Mouse (Mus musculus): ENCODE data around the gene Bbs2. TPM values are rescaled to one million over a fixed set of nuclear protein-coding genes. Genes with fewer than 3 reads are reported as not detected.

Bbs2 gene
- polyA plus RNA-seq, 1 experiment, result 13.0 TPM

- WGBS, result 31% methylated on average over 5 of the region's 5 CpGs
- Histone ChIP-seq H3K4me3 (ENCODE audit: control insufficient read depth, insufficient read depth, low read length) (no peak overlapping the region), H3K27me3 (ENCODE audit: control insufficient read depth, insufficient read depth, low read length) (no peaks in the 10 kb centered on the region), H3K4me1 (replicated peaks; ENCODE audit: control insufficient read depth, insufficient read depth, low read length) (no peaks in the 10 kb centered on the region), H3K27ac (ENCODE audit: control insufficient read depth, insufficient read depth, low read length) (no peak overlapping the region), H3K36me3 (ENCODE audit: control insufficient read depth, insufficient read depth, low read length) (no peaks in the 10 kb centered on the region)
- DNase-seq, result no peak
- TF ChIP-seq POLR2A (IDR thresholded peaks at IDR 0.05; ENCODE audit: control insufficient read depth, extremely low read depth, insufficient read depth, low read length, poor library complexity) (no peak), CTCF (IDR thresholded peaks at IDR 0.05; ENCODE audit: borderline replicate concordance, control insufficient read depth, extremely low read depth, insufficient read depth, low read length, poor library complexity) (no peak)
Observed at GRCm38 (mm10) chr8:94132096-94132495, 33.4 kb upstream of the Bbs2 start.

GRCm38 (mm10) chr8:94130126-94130525 lies 31.4 kb upstream of the Bbs2 start:
- TF ChIP-seq POLR2A (IDR thresholded peaks at IDR 0.05; ENCODE audit: control insufficient read depth, extremely low read depth, insufficient read depth, low read length, poor library complexity) (no peak), CTCF (IDR thresholded peaks at IDR 0.05; ENCODE audit: borderline replicate concordance, control insufficient read depth, extremely low read depth, insufficient read depth, low read length, poor library complexity) (no peak)
- Histone ChIP-seq H3K36me3 (ENCODE audit: control insufficient read depth, insufficient read depth, low read length) (no peaks in the 10 kb centered on the region), H3K4me1 (replicated peaks; ENCODE audit: control insufficient read depth, insufficient read depth, low read length) (no peaks in the 10 kb centered on the region), H3K4me3 (ENCODE audit: control insufficient read depth, insufficient read depth, low read length) (no peak overlapping the region), H3K27ac (ENCODE audit: control insufficient read depth, insufficient read depth, low read length) (no peak overlapping the region), H3K27me3 (ENCODE audit: control insufficient read depth, insufficient read depth, low read length) (no peaks in the 10 kb centered on the region)
- 96% methylated on average over 4 of the region's 4 CpGs for WGBS
- no peak for DNase-seq

GRCm38 (mm10) chr8:94129133-94129789 lies 30.5 kb upstream of the Bbs2 start:
- 94% methylated on average over 6 of the region's 6 CpGs for WGBS
- DNase-seq, result no peak
- Histone ChIP-seq H3K4me1 (replicated peaks; ENCODE audit: control insufficient read depth, insufficient read depth, low read length) (no peaks in the 10 kb centered on the region), H3K36me3 (ENCODE audit: control insufficient read depth, insufficient read depth, low read length) (no peaks in the 10 kb centered on the region), H3K27ac (ENCODE audit: control insufficient read depth, insufficient read depth, low read length) (no peak overlapping the region), H3K4me3 (ENCODE audit: control insufficient read depth, insufficient read depth, low read length) (no peak overlapping the region), H3K27me3 (ENCODE audit: control insufficient read depth, insufficient read depth, low read length) (no peaks in the 10 kb centered on the region)
- no peak for TF ChIP-seq POLR2A (IDR thresholded peaks at IDR 0.05; ENCODE audit: control insufficient read depth, extremely low read depth, insufficient read depth, low read length, poor library complexity)
- TF ChIP-seq CTCF (IDR thresholded peaks at IDR 0.05; ENCODE audit: borderline replicate concordance, control insufficient read depth, extremely low read depth, insufficient read depth, low read length, poor library complexity), result no peak

- no peaks in the 10 kb centered on the region for H3K27me3 ChIP-seq (ENCODE audit: control insufficient read depth, insufficient read depth, low read length)
- no peaks in the 10 kb centered on the region for H3K4me1 ChIP-seq (replicated peaks; ENCODE audit: control insufficient read depth, insufficient read depth, low read length)
- TF ChIP-seq CTCF (IDR thresholded peaks at IDR 0.05; ENCODE audit: borderline replicate concordance, control insufficient read depth, extremely low read depth, insufficient read depth, low read length, poor library complexity) (no peak), POLR2A (IDR thresholded peaks at IDR 0.05; ENCODE audit: control insufficient read depth, extremely low read depth, insufficient read depth, low read length, poor library complexity) (no peak)
- DNase-seq, result no peak
- H3K27ac ChIP-seq (ENCODE audit: control insufficient read depth, insufficient read depth, low read length), result no peak overlapping the region
- no peaks in the 10 kb centered on the region for H3K36me3 ChIP-seq (ENCODE audit: control insufficient read depth, insufficient read depth, low read length)
- 70% methylated on average over 6 of the region's 6 CpGs for WGBS
- no peak overlapping the region for H3K4me3 ChIP-seq (ENCODE audit: control insufficient read depth, insufficient read depth, low read length)
Observed at GRCm38 (mm10) chr8:94127711-94128110, 29.0 kb upstream of the Bbs2 start.

GRCm38 (mm10) chr8:94122711-94123468 lies 24.2 kb upstream of the Bbs2 start:
- no peak overlapping the region for H3K4me3 ChIP-seq (ENCODE audit: control insufficient read depth, insufficient read depth, low read length)
- H3K4me1 ChIP-seq (replicated peaks; ENCODE audit: control insufficient read depth, insufficient read depth, low read length), result no peaks in the 10 kb centered on the region
- DNase-seq, result no peak
- TF ChIP-seq POLR2A (IDR thresholded peaks at IDR 0.05; ENCODE audit: control insufficient read depth, extremely low read depth, insufficient read depth, low read length, poor library complexity) (no peak), CTCF (IDR thresholded peaks at IDR 0.05; ENCODE audit: borderline replicate concordance, control insufficient read depth, extremely low read depth, insufficient read depth, low read length, poor library complexity) (no peak)
- WGBS, result 57% methylated on average over 8 of the region's 8 CpGs
- H3K27ac ChIP-seq (ENCODE audit: control insufficient read depth, insufficient read depth, low read length), result no peak overlapping the region
- H3K27me3 ChIP-seq (ENCODE audit: control insufficient read depth, insufficient read depth, low read length), result no peaks in the 10 kb centered on the region
- H3K36me3 ChIP-seq (ENCODE audit: control insufficient read depth, insufficient read depth, low read length), result no peaks in the 10 kb centered on the region

- Histone ChIP-seq H3K27ac (ENCODE audit: control insufficient read depth, insufficient read depth, low read length) (no peak overlapping the region), H3K36me3 (ENCODE audit: control insufficient read depth, insufficient read depth, low read length) (no peaks in the 10 kb centered on the region), H3K4me3 (ENCODE audit: control insufficient read depth, insufficient read depth, low read length) (no peak overlapping the region), H3K4me1 (replicated peaks; ENCODE audit: control insufficient read depth, insufficient read depth, low read length) (no peaks in the 10 kb centered on the region), H3K27me3 (ENCODE audit: control insufficient read depth, insufficient read depth, low read length) (no peaks in the 10 kb centered on the region)
- TF ChIP-seq CTCF (IDR thresholded peaks at IDR 0.05; ENCODE audit: borderline replicate concordance, control insufficient read depth, extremely low read depth, insufficient read depth, low read length, poor library complexity), result no peak
- TF ChIP-seq POLR2A (IDR thresholded peaks at IDR 0.05; ENCODE audit: control insufficient read depth, extremely low read depth, insufficient read depth, low read length, poor library complexity), result no peak
- WGBS, result 79% methylated on average over 9 of the region's 9 CpGs
- no peak for DNase-seq
Observed at GRCm38 (mm10) chr8:94121625-94122024, 22.9 kb upstream of the Bbs2 start.

Measured in thymus, adult 2 months (tissue).